Comparison of ENCODE assay signal across 25 mouse cellular contexts in genomic region chr5:139877563-139877962, GRCm38 (mm10). TPM values are rescaled to one million over a fixed set of nuclear protein-coding genes. Genes with fewer than 3 reads are reported as not detected.
DNase-seq lines count a peak whose midpoint lies in the region; ATAC-seq and TF ChIP-seq lines count a peak whose summit lies in the region.
"Had no signal": no experiment of that assay in that cellular context is flagged by ENCODE, and none has a peak within 500 bp of the region (broad histone marks: within the 10 kb centered on the region; RNA-seq: fewer than 3 reads in every experiment).

No protein-coding gene starts in this region.

- H3K4me3 ChIP-seq in kidney, postnatal 0 days (replicated peaks; ENCODE audit: low read depth, low read length): no peak overlapping the region
- no peak overlapping the region for H3K4me3 ChIP-seq in lung, embryonic 15.5 days
- no peak overlapping the region for H3K4me3 ChIP-seq in left cerebral cortex, adult 2 months
- H3K4me3 ChIP-seq: embryonic facial prominence, embryonic 12.5 days; forebrain, embryonic 15.5 days; heart, embryonic 10.5 days; heart, embryonic 15.5 days; hindbrain, embryonic 13.5 days had no signal

- peak; percentile 50 for DNase-seq in kidney, postnatal 0 days (ENCODE audit: low spot score)
- no peak for DNase-seq in kidney, adult 8-10 months
- DNase-seq in Patski (ENCODE audit: low read depth, low spot score): peak; percentile 15
- peak; percentile 78 for DNase-seq in lung, postnatal 25 days (ENCODE audit: low spot score)
- DNase-seq in cerebellum, adult 8-10 months: no peak
- DNase-seq in cerebellum, adult 9-10 months: no peak
- DNase-seq in left cerebral cortex, adult 2 months (ENCODE audit: extremely low spot score in 1 of 2, low spot score in 2 of 2): no peak
- DNase-seq: adrenal gland, adult 2 months; adrenal gland, postnatal 25 days; cerebellum, adult 18-20 months; cerebellum, postnatal 14 days; gastrocnemius, postnatal 10 days; heart, adult 18-20 months; heart, postnatal 14 days had no signal

- CTCF ChIA-PET in Patski (lab: Charles Lee): interaction anchor here (1.2 kb wide), 1 partner anchor 18 kb away, joined by 3 read pairs; no protein-coding TSS in a partner anchor

- TF ChIP-seq CTCF in kidney, postnatal 0 days (IDR thresholded peaks at IDR 0.05; ENCODE audit: low read depth): no peak
- no peak for TF ChIP-seq CTCF in Patski (IDR thresholded peaks at IDR 0.05)
- no peak for TF ChIP-seq CTCF in left cerebral cortex, adult 2 months (IDR thresholded peaks at IDR 0.05)

- no peaks in the 10 kb centered on the region for H3K36me3 ChIP-seq in kidney, postnatal 0 days (ENCODE audit: insufficient read depth, low read length)
- H3K36me3 ChIP-seq in lung, embryonic 15.5 days: no peaks in the 10 kb centered on the region
- H3K36me3 ChIP-seq: embryonic facial prominence, embryonic 12.5 days; forebrain, embryonic 15.5 days; heart, embryonic 10.5 days; heart, embryonic 15.5 days; hindbrain, embryonic 13.5 days had no signal

- in situ Hi-C loops in Patski (cut with MboI; ENCODE audit: low pct_unique_long_range_greater_than_20kb): no loop called here

- H3K27ac ChIP-seq in kidney, postnatal 0 days: no peak overlapping the region
- peak overlapping the region; percentile 72 for H3K27ac ChIP-seq in lung, embryonic 15.5 days
- H3K27ac ChIP-seq in left cerebral cortex, adult 2 months: no peak overlapping the region
- H3K27ac ChIP-seq: embryonic facial prominence, embryonic 12.5 days; forebrain, embryonic 15.5 days; heart, embryonic 10.5 days; heart, embryonic 15.5 days; hindbrain, embryonic 13.5 days had no signal

- no peak for ATAC-seq in kidney, postnatal 0 days (replicated peaks; ENCODE audit: low FRiP score, low read depth)
- ATAC-seq in Patski: no peak
- ATAC-seq in lung, embryonic 15.5 days (ENCODE audit: borderline replicate concordance, extremely low read depth, low FRiP score, low TSS enrichment): peak; percentile 81
- ATAC-seq: activated CD4-positive, CD25-positive, alpha-beta regulatory T cell, adult 4 months; forebrain, embryonic 15.5 days had no signal

- POLR2A ChIA-PET in Patski (lab: Charles Lee): no interaction called here

- no peaks in the 10 kb centered on the region for H3K9me3 ChIP-seq in kidney, postnatal 0 days (replicated peaks; ENCODE audit: low read length)
- no peaks in the 10 kb centered on the region for H3K9me3 ChIP-seq in lung, embryonic 15.5 days
- H3K9me3 ChIP-seq: embryonic facial prominence, embryonic 12.5 days; forebrain, embryonic 15.5 days; heart, embryonic 10.5 days; heart, embryonic 15.5 days; hindbrain, embryonic 13.5 days had no signal

- WGBS in kidney, postnatal 0 days: 34% methylated on average over 7 of the region's 7 CpGs
- 34% methylated on average over 7 of the region's 7 CpGs for WGBS in lung, embryonic 15.5 days

- no peak overlapping the region for H3K4me2 ChIP-seq in kidney, postnatal 0 days (ENCODE audit: low read length)
- H3K4me2 ChIP-seq in lung, embryonic 15.5 days: peak overlapping the region; percentile 4; the same call in 1 of the 2 replicates
- H3K4me2 ChIP-seq: embryonic facial prominence, embryonic 12.5 days; forebrain, embryonic 15.5 days; heart, embryonic 15.5 days; hindbrain, embryonic 13.5 days had no signal

- H3K4me1 ChIP-seq in kidney, postnatal 0 days (replicated peaks; ENCODE audit: insufficient read depth, low read length): no peaks in the 10 kb centered on the region
- peaks cover 9% of the 10 kb centered on the region; the same call in 1 of the 2 replicates for H3K4me1 ChIP-seq in lung, embryonic 15.5 days
- H3K4me1 ChIP-seq: embryonic facial prominence, embryonic 12.5 days; forebrain, embryonic 15.5 days; heart, embryonic 10.5 days; heart, embryonic 15.5 days; hindbrain, embryonic 13.5 days had no signal

- intact Hi-C loops in left cerebral cortex, adult 2 months (cut with DNase I): no loop called here

- H3K27me3 ChIP-seq in kidney, postnatal 0 days (ENCODE audit: insufficient read depth, low read length): no peaks in the 10 kb centered on the region
- H3K27me3 ChIP-seq in Patski: no peaks in the 10 kb centered on the region
- no peaks in the 10 kb centered on the region for H3K27me3 ChIP-seq in lung, embryonic 15.5 days
- H3K27me3 ChIP-seq: embryonic facial prominence, embryonic 12.5 days; forebrain, embryonic 15.5 days; heart, embryonic 15.5 days; hindbrain, embryonic 13.5 days had no signal

- no peak overlapping the region for H3K9ac ChIP-seq in kidney, postnatal 0 days (ENCODE audit: low read depth, low read length)
- H3K9ac ChIP-seq in lung, embryonic 15.5 days: no peak overlapping the region
- H3K9ac ChIP-seq: embryonic facial prominence, embryonic 12.5 days; forebrain, embryonic 15.5 days; heart, embryonic 15.5 days; hindbrain, embryonic 13.5 days had no signal

RNA-seq across cellular contexts. Expression of gene Elfn1, which starts 30.2 kb away (rescaled TPM):
- polyA plus RNA-seq in kidney, postnatal 0 days (2015; fragmentation: Nextera tagmentation; extraction: Ambion mirVana): 0.22 and 0.33 TPM in 2 replicates
- 51.0 TPM for polyA plus RNA-seq in Patski (2021)
- 0.11 and 0.47 TPM in 2 replicates for polyA plus RNA-seq in lung, embryonic 15.5 days (2015; fragmentation: Nextera tagmentation; extraction: Ambion mirVana)
- 10 to 100 TPM; 34.5 to 38.1 TPM for total RNA-seq in left cerebral cortex, adult 2 months (2021)
- total RNA-seq: hematopoietic stem cell, adult 5-6 weeks; MEL had no signal
- polyA plus RNA-seq: activated CD4-positive, CD25-positive, alpha-beta regulatory T cell, adult 4 months had no signal

RNA-seq across cellular contexts. Expression of gene Psmg3, which starts 50.9 kb away (rescaled TPM):
- 61.0 and 66.9 TPM in 2 replicates for polyA plus RNA-seq in kidney, postnatal 0 days (2015; fragmentation: Nextera tagmentation; extraction: Ambion mirVana)
- polyA plus RNA-seq in Patski (2021): 54.7 TPM
- polyA plus RNA-seq in lung, embryonic 15.5 days (2015; fragmentation: Nextera tagmentation; extraction: Ambion mirVana): 73.9 and 76.8 TPM in 2 replicates
- 10 to 100 TPM; 18.0 to 20.3 TPM for total RNA-seq in left cerebral cortex, adult 2 months (2021)

RNA-seq across cellular contexts. Expression of gene Gm26938, which starts 51.4 kb away (rescaled TPM):
- not detected in 2 replicates for polyA plus RNA-seq in kidney, postnatal 0 days (2015; fragmentation: Nextera tagmentation; extraction: Ambion mirVana)
- not detected for polyA plus RNA-seq in Patski (2021)
- polyA plus RNA-seq in lung, embryonic 15.5 days (2015; fragmentation: Nextera tagmentation; extraction: Ambion mirVana): not detected in 2 replicates
- not detected for total RNA-seq in left cerebral cortex, adult 2 months (2021)
- total RNA-seq: adrenal gland, adult 2 months; adrenal gland, postnatal 25 days; gastrocnemius, postnatal 10 days; gastrocnemius, postnatal 4 days; heart, adult 18-20 months; heart, postnatal 14 days; hematopoietic stem cell, adult 5-6 weeks; MEL had no signal
- polyA plus RNA-seq: activated CD4-positive, CD25-positive, alpha-beta regulatory T cell, adult 4 months; adrenal gland, adult 2 months; cortical plate, adult 2 months; embryonic facial prominence, embryonic 12.5 days; forebrain, embryonic 15.5 days; heart, embryonic 10.5 days; heart, embryonic 15.5 days; hindbrain, embryonic 13.5 days had no signal

RNA-seq across cellular contexts. Expression of gene Tmem184a, which starts 57.8 kb away (rescaled TPM):
- polyA plus RNA-seq in kidney, postnatal 0 days (2015; fragmentation: Nextera tagmentation; extraction: Ambion mirVana): 11.2 and 13.3 TPM in 2 replicates
- not detected for polyA plus RNA-seq in Patski (2021)
- 12.5 and 13.2 TPM in 2 replicates for polyA plus RNA-seq in lung, embryonic 15.5 days (2015; fragmentation: Nextera tagmentation; extraction: Ambion mirVana)
- under 1 TPM; 0.58 to 0.63 TPM for total RNA-seq in left cerebral cortex, adult 2 months (2021)
- total RNA-seq: adrenal gland, postnatal 25 days had no signal

Comparison
In these comparisons a context has a peak if more than half of its experiments do, and no peak if none do; other contexts are left out.
1. DNase-seq: peak in kidney, postnatal 0 days (single experiment), Patski (single experiment) and lung, postnatal 25 days (single experiment); none in kidney, adult 8-10 months (0 of 2), cerebellum, adult 8-10 months (single experiment), cerebellum, adult 9-10 months (single experiment) and left cerebral cortex, adult 2 months (0 of 2).
2. RNA of gene Elfn1, which starts 30.2 kb away (polyA plus RNA-seq): 51.0 TPM in Patski (single experiment); 0.11 to 0.47 TPM in lung, embryonic 15.5 days and 0.22 to 0.33 TPM in kidney, postnatal 0 days; every median in the first group is over 10 times any median in the second.